Mouse (Mus musculus) small intestine, adult 2 months (tissue): ENCODE measurements around the gene Jag2.
A peak's percentile ranks its signal among the peaks of the same experiment; 100 is the strongest.

Source experiments
- CTCF ChIP-seq: fragments of 200-500 bp; IDR thresholded peaks from 2 replicates; pipeline ENCODE4 v1.5.1; 2012; ENCODE audit warnings: low read depth, mild to moderate bottlenecking, control low read depth, inconsistent platforms, low read length, moderate library complexity, mixed read lengths; ENCODE audit not compliant: insufficient replicate concordance, insufficient read length; ENCODE audit errors: extremely low read depth
- POLR2A ChIP-seq: fragments of 200-500 bp; IDR thresholded peaks from 2 replicates; pipeline ENCODE4 v1.6.1; 2012; ENCODE audit warnings: low read depth, mild to moderate bottlenecking, control low read depth, inconsistent platforms, low read length, moderate library complexity

DNA sequence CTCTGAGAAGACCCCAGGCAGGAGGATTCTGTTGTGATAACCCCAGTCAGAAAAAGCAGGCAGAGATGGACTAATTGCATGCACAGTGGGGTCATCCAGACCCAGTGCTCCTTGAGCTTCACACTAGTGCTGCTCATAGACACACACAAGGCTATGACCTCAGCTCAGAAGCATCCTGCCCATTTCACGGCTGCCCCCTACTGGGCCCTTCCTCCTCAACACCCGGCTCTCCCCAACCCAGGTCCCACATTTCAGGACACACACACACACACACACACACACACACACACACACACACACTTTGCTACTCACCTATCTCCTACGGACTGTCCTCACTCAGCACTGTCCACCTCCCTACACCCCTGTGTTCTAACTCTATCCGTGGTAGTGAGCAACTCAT lies 28.7 kb upstream of the Jag2 start:
- 0 out of 2 replicates have a peak, but pooled peaks have one; percentile 36 for TF ChIP-seq CTCF
- no peak for TF ChIP-seq POLR2A
